In the genomic region with DNA sequence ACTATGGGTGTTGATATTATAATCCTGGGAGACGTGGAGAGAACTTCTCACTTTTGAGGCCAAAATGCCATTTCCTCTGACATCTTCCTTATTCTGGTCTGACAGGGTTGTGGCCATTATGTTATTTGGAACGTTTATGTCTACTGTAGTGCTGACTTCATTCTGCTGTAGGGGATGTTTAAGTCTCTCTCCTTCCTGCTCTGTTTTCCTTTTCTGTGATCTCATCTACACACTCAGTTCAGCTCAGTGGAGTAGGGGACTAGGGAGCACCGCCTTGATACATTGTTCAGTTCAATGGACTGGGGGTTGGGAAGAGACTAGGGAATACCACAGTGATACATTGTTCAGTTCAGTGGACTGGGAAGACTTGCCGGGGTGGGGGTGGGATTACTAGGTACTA, we compare ENCODE assay signal across 8 mouse cellular contexts. TPM values are rescaled to one million over a fixed set of nuclear protein-coding genes. Genes with fewer than 3 reads are reported as not detected.
DNase-seq lines count a peak whose midpoint lies in the region; ATAC-seq lines count a peak whose summit lies in the region.
"Had no signal": no experiment of that assay in that cellular context is flagged by ENCODE, and none has a peak within 500 bp of the region (broad histone marks: within the 10 kb centered on the region; RNA-seq: fewer than 3 reads in every experiment).

No protein-coding gene starts in this region.

- H3K27me3 ChIP-seq in hindbrain, embryonic 13.5 days, result no peaks in the 10 kb centered on the region
- H3K27me3 ChIP-seq in hindbrain, embryonic 16.5 days (replicated peaks; ENCODE audit: control insufficient read depth, insufficient read depth, low read length), result no peaks in the 10 kb centered on the region
- no peaks in the 10 kb centered on the region for H3K27me3 ChIP-seq in liver, embryonic 16.5 days (ENCODE audit: control insufficient read depth, insufficient read depth, low read depth, low read length)

- no peak overlapping the region for H3K4me3 ChIP-seq in hindbrain, embryonic 13.5 days
- no peak overlapping the region for H3K4me3 ChIP-seq in hindbrain, embryonic 16.5 days (ENCODE audit: low read length)
- no peak overlapping the region for H3K4me3 ChIP-seq in liver, embryonic 16.5 days (ENCODE audit: low read depth, low read length)

- H3K36me3 ChIP-seq in hindbrain, embryonic 13.5 days, result peaks cover under 1% of the 10 kb centered on the region; the same call in 1 of the 2 replicates
- H3K36me3 ChIP-seq in hindbrain, embryonic 16.5 days (ENCODE audit: control insufficient read depth, insufficient read depth, low read length), result no peaks in the 10 kb centered on the region
- H3K36me3 ChIP-seq in liver, embryonic 16.5 days (ENCODE audit: control insufficient read depth, insufficient read depth), result no peaks in the 10 kb centered on the region

- no peak for ATAC-seq in hindbrain, embryonic 13.5 days (ENCODE audit: low FRiP score)
- ATAC-seq in hindbrain, embryonic 16.5 days, result no peak; the same call in 1 of the 2 replicates
- ATAC-seq in liver, embryonic 16.5 days (ENCODE audit: low read depth), result 0 out of 2 replicates have a peak, but pooled peaks have one; percentile 19

- no peak overlapping the region for H3K9ac ChIP-seq in hindbrain, embryonic 13.5 days
- no peak overlapping the region for H3K9ac ChIP-seq in hindbrain, embryonic 16.5 days (ENCODE audit: low read depth, low read length)
- H3K9ac ChIP-seq in liver, embryonic 16.5 days (ENCODE audit: low read depth, low read length), result 0 out of 2 replicates have a peak overlapping the region, but pooled peaks have one; percentile 24

- H3K4me1 ChIP-seq in hindbrain, embryonic 13.5 days (replicated peaks), result peaks cover 45% of the 10 kb centered on the region
- peaks cover 24% of the 10 kb centered on the region for H3K4me1 ChIP-seq in hindbrain, embryonic 16.5 days (ENCODE audit: control insufficient read depth, insufficient read depth, low read depth, low read length)
- peaks cover 41% of the 10 kb centered on the region for H3K4me1 ChIP-seq in liver, embryonic 16.5 days (ENCODE audit: control insufficient read depth, low read depth, low read length)

- H3K4me2 ChIP-seq in hindbrain, embryonic 13.5 days, result no peak overlapping the region
- no peak overlapping the region for H3K4me2 ChIP-seq in hindbrain, embryonic 16.5 days (ENCODE audit: low read length)
- H3K4me2 ChIP-seq in liver, embryonic 16.5 days (ENCODE audit: low read depth, low read length), result peak overlapping the region; percentile 34

- DNase-seq in CD4-positive, CD25-positive, alpha-beta regulatory T cell, adult 2 months (ENCODE audit: low read depth, low spot score), result peak; percentile 55
- DNase-seq in ZHBTc4 (ENCODE audit: low read depth, low spot score), result peak; percentile 39
- no peak for DNase-seq in cerebellum, postnatal 14 days
- DNase-seq in cerebellum, adult 11 months, result no peak
- DNase-seq: kidney, adult 8-10 months had no signal

- WGBS in hindbrain, embryonic 13.5 days, result 28% methylated on average over 4 of the region's 4 CpGs
- WGBS in hindbrain, embryonic 16.5 days, result 24% methylated on average over 4 of the region's 4 CpGs
- WGBS in liver, embryonic 16.5 days (ENCODE audit: insufficient replicate concordance), result 21% methylated on average over 4 of the region's 4 CpGs

- H3K27ac ChIP-seq in hindbrain, embryonic 13.5 days, result peak overlapping the region; percentile 18; the same call in 1 of the 2 replicates
- H3K27ac ChIP-seq in hindbrain, embryonic 16.5 days (ENCODE audit: low read depth, low read length), result no peak overlapping the region
- peak overlapping the region; percentile 41; the same call in 1 of the 2 replicates for H3K27ac ChIP-seq in liver, embryonic 16.5 days (ENCODE audit: low read length)

- H3K9me3 ChIP-seq in hindbrain, embryonic 13.5 days, result no peaks in the 10 kb centered on the region
- H3K9me3 ChIP-seq in hindbrain, embryonic 16.5 days (ENCODE audit: control insufficient read depth, low read length), result no peaks in the 10 kb centered on the region
- H3K9me3 ChIP-seq in liver, embryonic 16.5 days (replicated peaks; ENCODE audit: control insufficient read depth, low read length), result no peaks in the 10 kb centered on the region

RNA-seq across cellular contexts. Expression of a gene that starts 7.4 kb away (rescaled TPM):
- 40.6 and 47.8 TPM in 2 replicates for polyA plus RNA-seq in hindbrain, embryonic 13.5 days (2015; fragmentation: Nextera tagmentation; extraction: Ambion mirVana)
- 31.6 and 38.3 TPM in 2 replicates for polyA plus RNA-seq in hindbrain, embryonic 16.5 days (2015; fragmentation: Nextera tagmentation; extraction: Ambion mirVana)
- 8.3 and 8.7 TPM in 2 replicates for polyA plus RNA-seq in liver, embryonic 16.5 days (2015; fragmentation: Nextera tagmentation; extraction: Ambion mirVana)

Comparison
In these comparisons a context has a peak if more than half of its experiments do, and no peak if none do; other contexts are left out.
1. DNase-seq: peak in CD4-positive, CD25-positive, alpha-beta regulatory T cell, adult 2 months (single experiment) and ZHBTc4 (single experiment); none in cerebellum, postnatal 14 days (0 of 2) and cerebellum, adult 11 months (single experiment).